Mouse (Mus musculus) kidney, adult 8-10 months (tissue): Measurements from ENCODE around the gene Slc12a7.

Experiments used
- DNase-seq, 2 experiments: peaks; one replicate each; pipeline ENCODE4 v3.0.0; 2022

Slc12a7 gene

DNA sequence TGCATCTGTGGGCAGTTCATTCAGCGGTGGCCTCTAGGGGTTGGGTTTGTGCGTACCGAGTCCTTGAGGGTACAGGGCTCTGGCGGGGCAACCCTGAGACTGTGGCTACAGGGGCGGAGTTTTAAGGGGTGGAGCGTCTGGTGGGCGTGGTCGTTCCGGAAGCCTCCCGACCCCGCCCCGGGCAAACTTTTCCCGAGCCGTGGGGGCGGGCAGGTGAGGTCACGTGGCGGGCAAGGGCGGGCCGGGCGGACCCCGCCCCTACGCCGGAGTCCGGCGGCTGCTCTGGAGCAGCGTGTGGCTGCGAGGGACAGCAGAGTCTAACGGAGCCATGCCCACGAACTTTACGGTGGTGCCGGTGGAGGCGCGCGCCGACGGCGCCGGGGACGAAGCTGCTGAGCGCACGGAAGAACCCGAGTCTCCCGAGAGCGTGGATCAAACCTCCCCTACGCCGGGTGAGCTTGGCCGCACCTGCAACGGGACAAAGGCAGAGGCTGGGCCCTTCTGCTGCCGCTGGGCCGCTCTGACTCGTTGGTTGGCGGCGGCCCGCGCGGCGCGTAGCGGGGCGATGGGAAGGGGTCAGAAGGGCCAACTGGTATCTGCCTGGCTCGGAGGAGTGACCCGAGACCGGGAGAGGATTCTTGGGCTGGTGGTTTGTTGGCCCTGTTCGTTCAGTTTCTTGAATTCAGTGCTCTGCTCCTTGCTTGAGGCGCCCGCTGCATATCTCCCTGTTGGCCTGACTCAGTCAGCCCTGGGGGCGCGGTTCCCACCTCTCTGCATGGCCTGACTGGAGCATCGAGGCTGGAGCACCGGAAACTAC, 30.8 kb downstream of the Slc12a7 start:
- peak; percentile 96 to 97 for DNase-seq

DNA sequence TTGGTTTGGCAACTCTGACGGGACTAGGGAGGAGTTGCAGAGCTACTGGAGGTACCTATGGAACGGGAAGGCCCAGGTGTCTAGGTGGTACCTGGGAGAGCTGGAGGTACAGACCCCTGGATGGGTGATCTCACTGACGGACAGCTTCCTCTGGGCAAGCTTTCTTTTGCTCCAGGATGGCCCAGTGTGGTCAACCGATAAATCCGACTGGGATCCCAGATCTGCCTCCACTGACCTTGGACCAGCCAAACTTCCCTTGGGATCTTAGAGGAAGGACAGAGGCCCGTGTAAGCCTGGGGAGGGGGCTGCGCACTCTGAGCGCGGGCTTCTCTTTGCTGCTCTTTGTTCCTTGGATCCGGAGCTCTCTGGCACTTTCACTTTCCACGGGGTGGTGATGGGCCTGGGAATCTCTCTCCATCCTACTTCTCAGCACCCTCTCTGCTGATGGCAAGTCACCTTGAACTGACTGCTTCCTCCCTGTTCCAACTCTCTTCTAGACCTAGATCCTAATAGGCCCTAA, 31.4 kb downstream of the Slc12a7 start:
- peak; percentile 55 to 58 for DNase-seq

- no peak for DNase-seq
Observed at GRCm38 (mm10) chr13:73765393-73765792, 32.5 kb downstream of the Slc12a7 start.

GRCm38 (mm10) chr13:73767224-73767623, 34.3 kb downstream of the Slc12a7 start:
- DNase-seq = no peak

GRCm38 (mm10) chr13:73767754-73768153, 34.9 kb downstream of the Slc12a7 start:
- DNase-seq = peak; percentile 54 to 69

DNA sequence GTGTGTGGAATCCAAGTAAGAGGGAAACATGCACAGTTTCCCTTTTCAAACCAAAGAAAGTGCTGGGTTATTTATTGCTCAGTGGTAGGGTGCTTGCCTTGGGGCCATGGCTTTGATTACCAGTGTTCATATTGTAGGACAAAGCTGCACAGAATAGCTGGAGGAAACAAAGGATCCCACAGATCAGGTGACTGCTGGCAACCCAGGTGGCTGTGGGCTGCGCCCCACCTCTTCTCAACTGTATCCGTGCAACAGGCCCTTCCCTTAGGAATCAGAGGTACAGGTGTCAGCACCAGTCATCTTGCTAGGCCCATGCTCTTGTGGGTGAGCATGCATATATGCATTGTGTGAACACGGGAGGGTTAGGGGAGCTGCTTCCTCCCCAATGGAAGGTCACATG, 35.4 kb downstream of the Slc12a7 start:
- no peak for DNase-seq

GRCm38 (mm10) chr13:73769916-73770682, 37.2 kb downstream of the Slc12a7 start:
- DNase-seq = peak; percentile 87 to 93

GRCm38 (mm10) chr13:73771131-73771530, 38.2 kb downstream of the Slc12a7 start:
- DNase-seq = no peak

DNA sequence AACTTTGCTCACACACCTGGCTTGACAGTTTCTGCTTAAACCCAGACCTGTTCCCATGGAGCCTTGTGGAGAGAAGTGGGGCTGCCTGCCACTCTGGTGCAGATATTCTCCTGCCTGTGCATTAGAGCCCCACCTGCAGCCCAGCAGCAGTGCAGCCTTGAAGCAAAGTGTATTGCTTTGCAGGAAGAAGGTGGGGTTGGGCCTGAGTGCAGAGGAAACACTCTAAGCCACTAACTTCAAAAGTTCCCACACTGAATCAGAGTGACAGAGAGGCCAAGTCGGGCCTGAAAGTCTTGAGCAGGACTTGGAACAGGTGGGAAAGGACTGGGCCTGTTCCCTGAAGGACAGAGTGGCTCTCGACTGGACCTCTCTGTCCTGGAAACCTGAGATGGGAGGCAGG, 39.8 kb downstream of the Slc12a7 start:
- no peak for DNase-seq

DNA sequence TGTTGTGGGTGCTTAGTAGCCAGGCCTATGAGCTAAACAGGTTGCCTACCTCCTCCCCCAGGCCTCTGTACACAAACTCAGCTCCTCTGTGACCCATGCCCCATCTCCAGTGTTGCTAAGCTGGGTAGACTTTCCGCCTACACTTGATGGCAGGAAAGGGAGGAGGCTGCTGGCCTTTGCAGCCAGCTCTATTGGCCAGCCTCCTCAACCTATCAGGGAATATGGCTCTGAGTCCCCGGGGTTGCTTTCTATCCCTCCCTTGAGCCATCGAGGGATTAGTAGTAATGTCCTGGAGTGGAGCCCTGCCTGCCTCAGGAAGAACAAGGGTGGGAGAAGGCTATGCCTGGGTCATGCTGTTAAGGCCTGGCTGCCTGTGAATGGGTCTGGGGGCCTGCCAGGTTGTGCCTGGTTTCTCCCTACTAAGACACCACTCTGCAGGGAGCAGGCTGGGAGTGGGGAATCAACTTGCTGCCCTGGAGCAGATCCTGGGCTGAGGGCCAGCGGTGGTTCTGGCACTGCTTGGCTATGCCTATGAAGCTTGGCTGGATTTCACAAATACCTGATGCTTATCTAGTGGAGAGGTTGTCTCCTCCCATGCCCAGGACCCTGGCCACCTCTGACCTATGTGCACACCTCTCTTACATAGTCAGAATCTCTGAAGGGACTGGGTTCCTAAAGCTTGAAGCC, 40.8 kb downstream of the Slc12a7 start:
- peak; percentile 85 for DNase-seq

GRCm38 (mm10) chr13:73775786-73776185, 42.9 kb downstream of the Slc12a7 start:
- DNase-seq = no peak

GRCm38 (mm10) chr13:73777578-73777977, 44.7 kb downstream of the Slc12a7 start:
- no peak for DNase-seq

DNA sequence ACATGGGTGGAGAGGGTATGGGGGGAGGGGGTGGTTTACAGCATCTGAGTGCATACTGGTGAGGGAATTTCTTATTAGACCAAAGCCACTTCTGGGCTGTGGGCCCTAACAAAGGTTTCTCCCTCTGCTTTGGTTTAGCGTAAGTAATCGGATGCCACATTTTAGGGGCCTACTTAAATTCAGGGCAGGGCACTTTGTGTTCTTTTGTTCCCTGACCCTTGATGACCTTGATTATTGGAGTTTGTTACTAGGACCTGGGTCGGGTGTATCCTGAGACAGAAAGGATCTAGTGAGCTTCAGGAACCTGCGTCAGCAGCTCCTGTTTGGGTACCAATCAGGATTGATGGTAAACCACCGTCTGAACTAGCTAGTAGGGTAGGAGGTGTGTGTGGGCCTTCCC, 49.6 kb downstream of the Slc12a7 start:
- no peak for DNase-seq

DNA sequence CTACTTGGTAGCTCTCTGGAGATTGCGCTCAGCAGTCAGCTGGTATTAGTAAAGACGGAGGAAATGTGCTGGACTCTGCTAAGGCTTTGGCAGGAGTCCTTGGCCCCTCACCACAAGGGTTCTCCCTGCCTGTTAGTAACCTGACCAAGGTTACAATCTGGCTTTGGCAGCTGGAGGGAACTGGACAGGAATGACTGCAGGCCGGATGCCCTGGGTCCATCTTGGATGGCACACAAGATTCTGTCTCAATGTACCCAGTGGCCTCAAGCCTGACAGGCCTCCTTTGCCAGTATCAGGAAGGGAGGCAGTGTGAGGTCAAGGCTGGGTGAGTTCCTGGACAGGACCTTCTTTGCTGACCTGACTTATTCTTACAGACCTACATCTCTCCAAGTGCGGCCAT, 59.3 kb downstream of the Slc12a7 start:
- no peak for DNase-seq

- DNase-seq = no peak
Observed at GRCm38 (mm10) chr13:73793171-73793570, 60.3 kb downstream of the Slc12a7 start.

- no peak for DNase-seq
Observed at GRCm38 (mm10) chr13:73799110-73799509, 66.2 kb downstream of the Slc12a7 start.

DNA sequence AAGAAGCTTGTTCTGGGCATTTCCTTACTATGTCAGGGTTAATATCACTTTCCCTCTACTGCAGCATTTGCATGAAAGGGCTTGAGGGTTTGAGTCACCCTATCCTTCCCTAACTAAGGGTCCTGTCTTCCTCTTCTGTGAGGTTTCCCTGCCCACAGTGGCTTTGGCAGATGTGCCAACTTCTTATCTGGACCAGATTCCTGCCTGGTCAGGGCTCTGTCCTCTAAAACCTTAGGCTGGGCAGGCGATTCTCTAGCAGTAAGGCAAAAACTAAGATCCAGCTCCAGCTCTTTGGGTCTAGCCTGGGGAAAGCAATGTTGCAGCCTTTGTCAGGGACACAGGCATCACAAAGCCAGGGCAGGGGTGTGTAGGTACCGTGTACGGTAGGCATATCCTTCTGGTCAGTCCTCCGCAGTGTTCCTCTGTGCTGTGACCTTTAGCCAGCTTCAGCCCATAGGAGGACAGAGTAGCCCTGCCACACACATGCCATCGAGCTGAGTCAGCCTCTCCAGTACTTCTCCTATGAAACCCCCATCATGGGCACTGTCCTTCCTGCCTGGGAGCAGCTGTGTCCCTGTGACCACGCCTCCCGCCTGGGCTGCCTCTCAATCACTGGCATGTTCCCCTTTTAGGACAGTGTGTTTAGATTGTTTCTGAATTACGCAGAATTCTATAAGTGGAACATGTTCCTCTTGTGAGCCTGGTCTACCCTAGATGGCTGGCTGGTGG, 70.7 kb downstream of the Slc12a7 start:
- peak in 1 of 2 experiments; percentile 18 for DNase-seq

DNA sequence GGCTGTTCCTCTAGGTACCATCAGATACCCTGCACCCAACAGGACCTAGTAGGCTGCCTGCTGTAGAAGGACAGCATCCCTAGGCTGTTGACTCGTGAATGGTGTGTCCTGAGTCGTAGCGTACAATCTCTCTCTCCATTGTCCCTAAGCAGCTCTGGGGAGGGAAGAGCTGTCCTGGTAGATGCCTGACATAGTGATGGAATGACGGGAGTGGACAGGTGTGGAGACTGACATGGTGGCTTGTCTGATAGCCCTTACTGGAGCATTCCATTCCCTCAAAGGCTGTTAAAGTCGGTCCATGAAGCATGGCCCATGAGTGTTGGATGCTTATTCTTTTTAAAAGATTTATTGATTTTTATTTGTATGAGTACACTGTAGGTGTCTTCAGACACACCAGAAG, 72.0 kb downstream of the Slc12a7 start:
- no peak for DNase-seq

- DNase-seq = no peak
Observed at GRCm38 (mm10) chr13:73812936-73813335, 80.0 kb downstream of the Slc12a7 start.

DNA sequence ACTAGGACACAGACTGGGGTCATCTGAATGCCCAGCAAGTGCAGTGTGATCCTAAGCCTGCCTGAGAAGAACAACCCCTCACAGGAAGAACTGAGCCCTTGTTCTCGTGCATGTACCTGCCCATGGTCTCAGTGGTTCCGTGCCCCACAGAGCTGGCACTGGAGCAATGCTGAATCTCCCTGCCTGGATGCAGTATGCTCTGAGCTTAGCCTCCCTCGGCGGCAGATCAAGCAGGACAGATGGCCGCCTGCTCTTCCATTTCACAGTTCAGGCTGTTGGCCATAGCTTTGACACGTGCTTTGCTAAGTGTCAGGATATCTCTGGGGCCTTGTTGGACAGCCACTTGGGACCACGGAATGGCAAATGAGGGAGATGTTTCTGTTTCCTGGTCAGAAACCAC, 81.3 kb downstream of the Slc12a7 start:
- DNase-seq = no peak

DNA sequence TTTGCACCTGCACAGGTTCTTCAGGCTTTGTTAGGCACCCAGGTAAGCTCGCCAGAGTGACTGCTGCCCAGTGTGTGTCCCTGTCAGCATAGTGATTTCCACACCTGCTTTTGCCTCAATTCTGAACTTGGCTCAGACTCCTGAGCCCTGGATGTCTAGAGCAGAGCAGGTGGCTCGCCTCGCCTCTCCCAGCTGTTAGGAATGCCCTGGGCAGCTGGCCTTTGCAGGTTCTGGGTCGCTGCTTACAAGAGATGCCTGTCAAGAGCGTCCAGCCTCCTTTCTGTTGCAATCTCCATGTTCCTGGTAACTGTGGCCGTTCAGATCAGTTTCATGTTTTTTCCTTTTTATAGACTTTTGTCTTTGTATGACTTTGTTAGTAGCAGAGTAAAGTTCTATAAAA, 83.4 kb downstream of the Slc12a7 start:
- DNase-seq = peak in 1 of 2 experiments; percentile 30

GRCm38 (mm10) chr13:73818921-73819320, 86.0 kb downstream of the Slc12a7 start:
- DNase-seq = no peak

- DNase-seq = no peak
Observed at GRCm38 (mm10) chr13:73821251-73821650, 88.4 kb downstream of the Slc12a7 start.
